Mouse (Mus musculus) cerebellum, postnatal 14 days (tissue): ENCODE data around the gene Phf2.

ENCODE experiments used
- DNase-seq, 2 experiments: peaks; one replicate each; pipeline ENCODE4 v3.0.0; 2021; ENCODE audit warnings: mixed read lengths in 2 of 2

The Phf2 gene

DNA sequence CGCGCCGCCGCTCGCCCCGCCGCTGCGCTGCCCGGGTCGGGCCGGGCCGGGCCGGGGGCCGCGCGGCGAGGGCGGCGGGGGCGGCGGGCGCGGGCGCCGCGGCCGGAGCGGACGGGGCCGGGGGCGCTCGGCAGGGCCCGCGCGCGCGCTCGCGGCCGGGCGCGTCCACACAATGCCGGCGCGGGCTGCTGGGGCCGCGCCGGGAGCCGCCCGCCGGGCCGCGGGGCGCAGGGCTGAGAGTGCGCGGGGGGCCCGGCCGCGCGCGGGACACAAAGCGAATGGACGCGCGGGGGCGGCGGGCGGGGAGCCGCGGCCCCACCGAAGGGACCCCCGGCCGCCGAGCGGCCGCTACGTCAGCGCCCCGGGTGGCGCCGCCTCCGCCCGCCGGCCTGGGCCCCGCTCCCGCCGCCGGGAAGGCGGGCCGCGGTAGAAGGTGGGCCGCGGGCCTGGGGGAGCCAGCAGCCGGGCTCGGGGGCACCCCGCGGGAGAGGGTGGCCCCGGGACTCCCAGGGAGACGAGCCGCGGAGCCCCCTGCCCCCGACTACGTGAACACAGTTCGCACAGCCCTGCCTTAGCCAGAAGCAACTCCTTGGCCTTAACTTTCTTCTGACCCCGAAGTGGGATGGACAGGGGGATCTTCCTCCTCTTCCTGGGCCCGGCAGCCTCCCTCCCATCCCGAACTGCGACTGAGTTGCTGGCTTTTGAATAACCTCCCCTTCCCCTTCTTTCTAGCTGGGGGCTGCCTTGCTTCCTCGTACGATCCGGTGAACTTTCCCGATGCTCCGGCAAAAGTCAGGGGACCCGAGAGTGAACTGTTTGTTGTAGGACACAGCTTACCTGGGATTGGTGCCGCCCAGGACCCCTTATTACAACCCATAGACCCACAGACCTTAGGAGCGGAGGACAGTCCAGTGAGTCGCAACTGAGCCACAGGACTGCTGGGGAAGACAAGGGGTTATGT lies at the start of gene Phf2:
Gene Phf2 (minus strand): TSS at position 349 of the 961 bp plus-strand sequence.
- peak; percentile 49 to 58 for DNase-seq

DNA sequence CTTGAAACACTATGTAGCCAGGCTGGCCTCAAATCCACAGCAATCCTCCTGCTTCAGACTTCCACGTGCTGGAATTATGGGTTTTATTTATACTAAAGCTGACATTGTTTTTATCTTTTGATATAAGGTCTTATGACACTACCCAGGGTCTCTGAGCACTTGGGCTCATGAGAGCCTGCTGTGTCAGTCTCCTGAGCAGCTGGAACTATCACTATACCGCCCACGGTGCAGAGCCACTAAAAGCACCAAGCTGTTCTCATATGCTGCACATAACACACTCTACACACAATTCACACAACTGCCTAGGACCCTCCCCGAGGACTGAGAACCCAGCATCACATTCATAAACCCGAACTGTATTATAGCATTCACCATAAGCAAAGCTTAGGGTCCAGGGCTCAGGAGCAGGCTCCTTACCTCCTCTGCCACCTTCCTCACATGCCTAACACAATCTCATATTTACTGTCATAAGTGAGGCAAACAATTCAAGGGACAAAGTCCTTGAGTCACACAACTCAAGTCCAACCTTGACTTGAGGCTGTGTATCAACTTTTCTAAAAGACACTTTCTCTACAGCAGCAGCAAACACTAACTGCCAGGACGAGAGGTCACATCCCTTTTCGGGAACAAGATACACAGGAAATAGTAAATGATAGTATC lies 49.0 kb upstream of the Phf2 start:
- DNase-seq: no peak

DNA sequence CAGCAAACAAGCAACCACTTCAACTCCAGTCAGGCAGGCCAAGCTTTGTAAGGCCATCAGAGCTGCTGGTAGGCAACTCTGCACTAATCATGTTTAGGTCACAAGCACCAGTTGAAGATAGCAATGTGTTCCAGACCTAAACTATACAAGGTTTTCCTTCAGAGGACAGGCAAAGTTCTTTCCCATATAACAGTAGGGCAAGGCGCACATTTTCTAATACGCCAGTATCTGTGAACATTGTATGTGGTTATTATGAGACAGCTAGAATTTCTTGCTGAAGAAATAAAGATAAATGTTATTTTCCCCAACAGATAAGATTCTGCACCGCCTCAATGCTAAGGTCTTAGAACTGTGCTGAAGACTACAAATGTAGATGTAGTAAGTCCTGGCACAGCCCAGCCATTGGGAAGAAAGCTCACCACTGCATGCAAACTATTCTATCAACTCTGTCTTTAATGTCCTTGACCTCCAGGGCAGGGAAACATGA lies 46.2 kb upstream of the Phf2 start:
- no peak for DNase-seq

DNA sequence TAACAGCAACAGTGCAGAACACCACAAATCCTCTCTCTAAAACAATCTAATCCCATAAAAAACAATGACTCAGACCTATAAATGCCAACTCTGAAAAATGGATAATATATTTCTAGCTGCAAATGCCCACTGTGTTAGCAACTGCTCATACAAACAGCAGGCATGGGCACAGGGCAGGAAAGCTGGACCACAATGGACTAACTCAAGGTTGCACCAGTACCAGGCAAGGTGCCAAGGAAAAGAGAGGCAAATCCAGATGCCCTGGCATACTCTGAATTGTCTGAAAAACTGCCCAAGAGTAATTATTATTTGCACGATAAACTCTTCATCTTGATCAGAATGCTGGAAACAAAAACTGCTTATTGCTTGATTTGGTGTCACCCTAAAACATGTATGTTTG lies 42.8 kb upstream of the Phf2 start:
- peak; percentile 21 to 33 for DNase-seq

DNA sequence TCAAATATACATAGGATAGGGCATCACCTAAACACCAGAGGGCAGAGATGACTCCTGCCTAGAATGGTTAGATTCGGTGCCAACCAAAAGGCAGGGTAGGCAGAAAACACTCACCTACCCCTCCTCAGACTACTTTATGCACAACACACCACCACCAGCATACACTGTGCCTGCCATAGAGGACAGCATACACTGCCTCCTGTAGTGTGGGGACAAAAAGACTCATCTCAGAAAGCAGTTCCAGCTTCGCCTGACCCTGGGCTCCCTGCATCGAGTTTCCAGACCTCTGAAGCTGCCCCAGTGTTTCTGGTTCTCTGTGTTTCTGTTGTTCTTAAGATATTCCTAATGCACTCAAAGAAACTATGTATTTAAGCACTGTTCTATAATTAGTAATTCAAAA lies 42.2 kb upstream of the Phf2 start:
- DNase-seq: no peak

DNA sequence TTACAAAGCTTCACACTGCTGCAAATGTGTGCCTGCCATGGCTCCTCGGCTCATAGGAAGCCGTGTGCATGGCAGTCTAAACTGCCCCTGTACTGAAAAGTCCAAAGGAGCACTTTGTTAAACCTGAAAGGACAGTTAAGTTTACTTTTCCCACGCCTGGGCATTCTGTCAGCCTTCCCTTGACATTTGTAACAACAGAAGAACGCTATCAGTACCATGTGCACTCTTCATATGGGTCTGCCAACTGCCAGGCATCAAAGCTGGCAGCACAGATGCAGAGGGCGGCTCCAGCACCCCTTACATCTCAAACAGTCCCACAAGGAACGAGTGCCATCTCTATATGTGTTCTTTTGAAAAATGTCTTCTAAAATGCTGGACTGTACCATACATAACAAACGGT lies 40.5 kb upstream of the Phf2 start:
- no peak for DNase-seq

DNA sequence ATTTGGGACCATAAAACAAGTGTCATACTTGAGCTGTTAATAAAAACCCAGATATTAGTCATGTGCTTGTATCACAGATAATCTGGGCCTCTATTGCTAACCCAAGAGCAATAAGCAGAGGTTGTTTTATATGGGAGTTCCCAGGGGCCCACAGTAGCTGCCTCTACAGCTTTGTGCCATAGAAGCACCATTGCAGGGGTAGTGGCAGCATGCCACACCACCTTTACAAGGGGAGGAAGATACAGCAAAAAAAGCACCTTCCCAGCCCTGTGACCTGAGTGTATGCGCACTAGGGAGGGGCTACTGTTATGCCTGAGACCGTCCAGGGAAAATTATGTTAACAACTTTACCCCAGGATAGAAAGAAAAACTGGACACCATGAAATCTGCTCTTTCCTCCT lies 34.5 kb upstream of the Phf2 start:
- no peak for DNase-seq

DNA sequence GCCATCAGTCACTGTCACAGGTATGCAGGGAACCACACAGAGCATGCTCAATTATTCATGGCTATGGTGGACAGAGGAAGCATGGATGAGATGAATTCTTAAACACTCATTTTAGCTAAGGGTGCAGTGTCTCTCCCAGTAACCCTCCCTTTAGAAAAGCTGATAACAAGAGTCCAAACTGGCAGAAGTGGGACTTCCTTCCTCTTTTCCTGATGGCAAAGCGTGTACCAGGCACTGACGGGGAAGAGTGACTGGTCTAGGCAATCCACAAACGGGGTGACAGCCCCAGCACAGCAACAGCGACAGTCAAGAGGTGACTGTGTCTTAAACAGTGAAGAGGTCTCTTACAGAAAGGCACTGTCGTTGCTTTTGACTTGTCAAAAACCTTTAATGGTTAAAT lies 24.5 kb upstream of the Phf2 start:
- no peak for DNase-seq

DNA sequence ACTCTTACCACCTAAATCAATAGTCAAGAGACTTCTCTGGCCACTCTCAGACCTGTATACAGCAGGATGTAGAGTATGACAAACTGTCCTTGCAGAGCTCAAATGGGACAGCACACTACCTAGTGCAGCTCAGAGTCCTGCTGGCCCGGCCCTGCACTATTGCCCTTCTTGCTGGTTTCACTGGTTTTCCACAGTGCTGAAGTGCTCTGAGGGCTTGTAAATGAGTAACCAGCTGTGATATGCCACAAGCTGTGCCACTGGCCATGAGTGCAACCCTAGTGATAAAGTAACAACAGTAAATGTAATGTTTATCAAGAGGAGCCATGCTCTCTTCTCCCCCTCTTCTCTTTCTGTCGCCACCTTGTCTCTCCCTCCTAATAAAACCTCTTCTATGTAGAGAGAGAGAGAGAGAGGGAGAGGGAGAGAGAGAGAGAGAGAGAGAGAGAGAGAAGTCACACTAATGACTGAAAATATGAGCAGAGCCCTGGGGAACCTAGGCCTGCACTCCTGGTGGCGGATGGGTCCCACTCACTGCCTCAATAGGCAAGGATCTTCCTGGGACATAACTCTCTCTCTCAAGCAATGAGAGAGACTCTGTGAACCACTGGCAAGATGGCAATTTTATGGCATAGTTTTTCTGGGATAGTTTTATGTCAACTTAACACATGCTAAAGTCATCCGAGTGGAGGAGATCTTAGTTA lies 19.5 kb upstream of the Phf2 start:
- no peak for DNase-seq

DNA sequence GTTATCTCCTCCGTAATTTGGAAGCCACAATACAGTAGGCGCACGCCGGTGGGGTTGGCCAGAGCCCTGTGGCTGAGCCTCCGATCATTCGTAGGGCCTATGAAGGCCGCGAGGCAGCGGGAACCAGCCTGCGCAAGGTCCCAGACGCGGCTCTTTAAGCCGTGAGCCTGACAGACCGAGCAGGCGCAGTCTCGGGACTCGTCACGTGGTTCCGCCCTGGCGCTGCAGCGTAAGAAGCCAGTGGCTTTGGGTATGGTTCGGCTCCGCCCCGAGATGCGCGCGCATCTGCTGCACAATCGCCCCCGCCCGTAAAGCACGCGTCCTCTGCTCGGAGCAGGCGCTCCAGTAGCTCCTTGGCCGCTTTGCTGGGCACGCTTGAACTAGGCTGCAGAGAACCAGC lies 7.6 kb upstream of the Phf2 start:
- DNase-seq: peak; percentile 99

DNA sequence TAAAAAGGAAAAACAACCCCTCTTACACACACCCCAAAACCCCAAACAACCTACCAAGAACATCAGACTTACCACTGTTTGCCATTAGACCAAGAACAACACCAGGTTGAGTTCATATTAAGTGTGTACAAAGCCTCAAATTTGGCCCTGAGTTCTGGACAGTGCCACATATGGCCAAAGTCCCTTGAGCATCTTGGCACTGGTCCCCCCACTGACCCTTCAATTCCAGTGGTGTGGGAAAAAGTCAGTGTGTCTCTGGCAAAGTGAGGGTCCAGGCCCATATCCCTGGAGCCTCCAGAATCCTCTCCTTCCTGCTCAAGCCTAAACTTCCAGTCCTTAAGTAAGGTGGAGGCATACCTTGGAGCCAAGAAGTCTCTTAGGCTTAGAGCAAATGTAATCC lies 6.9 kb upstream of the Phf2 start:
- peak in 1 of 2 experiments; percentile 40 for DNase-seq

DNA sequence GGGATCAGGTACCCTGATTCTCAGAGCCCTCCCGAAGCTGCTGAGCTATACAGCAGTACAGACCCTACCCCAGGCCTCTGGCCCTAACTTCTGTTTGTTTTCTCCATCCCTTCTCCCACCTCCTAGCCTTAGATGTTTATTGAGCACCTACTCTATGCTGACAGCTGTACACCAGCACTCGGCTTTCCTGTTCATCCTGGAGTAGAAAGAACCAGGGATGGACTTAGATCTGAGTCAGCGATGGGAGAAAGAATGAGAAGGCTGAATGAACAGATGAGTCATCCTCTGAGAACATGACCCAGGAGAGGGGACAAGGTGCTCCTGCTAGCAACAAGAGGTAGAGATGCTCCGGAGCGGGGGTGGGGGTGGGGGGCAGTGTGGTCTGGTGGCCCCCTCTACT lies 1.8 kb upstream of the Phf2 start:
- no peak for DNase-seq

DNA sequence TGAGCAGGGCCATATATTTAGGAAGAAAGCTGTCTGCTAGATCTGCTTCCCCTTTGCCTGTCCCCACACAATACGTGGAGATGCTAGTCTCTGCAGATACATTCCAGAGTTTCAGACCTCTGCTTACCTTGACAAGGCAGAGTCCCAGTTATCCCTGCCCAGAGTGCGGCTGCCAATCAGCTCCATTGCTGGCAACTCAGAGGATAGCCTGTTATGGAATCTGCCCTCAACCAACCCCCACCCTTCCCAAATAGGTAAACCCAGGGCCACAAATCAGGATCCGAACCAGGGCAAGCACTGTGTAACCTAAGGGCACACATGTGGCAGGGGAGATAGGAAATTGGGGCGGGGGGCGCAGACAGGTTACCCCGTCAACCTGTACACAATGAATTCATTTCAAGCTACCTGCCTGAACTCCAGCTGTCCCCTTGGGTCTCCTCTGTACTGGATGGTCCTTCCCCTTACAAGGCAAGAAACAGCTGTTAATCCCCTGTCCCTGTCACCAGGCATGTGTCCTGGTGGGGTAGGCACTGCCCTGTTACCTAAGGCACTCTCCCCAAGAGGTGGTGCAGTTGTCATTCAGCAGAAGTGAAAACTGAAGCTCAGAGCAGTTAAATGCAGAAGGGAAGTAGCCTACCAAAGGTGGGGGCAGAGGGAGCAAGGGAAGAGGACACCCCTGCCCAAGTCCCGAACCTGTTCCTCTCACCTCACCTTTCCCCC lies 1.1 kb upstream of the Phf2 start:
- DNase-seq: no peak

DNA sequence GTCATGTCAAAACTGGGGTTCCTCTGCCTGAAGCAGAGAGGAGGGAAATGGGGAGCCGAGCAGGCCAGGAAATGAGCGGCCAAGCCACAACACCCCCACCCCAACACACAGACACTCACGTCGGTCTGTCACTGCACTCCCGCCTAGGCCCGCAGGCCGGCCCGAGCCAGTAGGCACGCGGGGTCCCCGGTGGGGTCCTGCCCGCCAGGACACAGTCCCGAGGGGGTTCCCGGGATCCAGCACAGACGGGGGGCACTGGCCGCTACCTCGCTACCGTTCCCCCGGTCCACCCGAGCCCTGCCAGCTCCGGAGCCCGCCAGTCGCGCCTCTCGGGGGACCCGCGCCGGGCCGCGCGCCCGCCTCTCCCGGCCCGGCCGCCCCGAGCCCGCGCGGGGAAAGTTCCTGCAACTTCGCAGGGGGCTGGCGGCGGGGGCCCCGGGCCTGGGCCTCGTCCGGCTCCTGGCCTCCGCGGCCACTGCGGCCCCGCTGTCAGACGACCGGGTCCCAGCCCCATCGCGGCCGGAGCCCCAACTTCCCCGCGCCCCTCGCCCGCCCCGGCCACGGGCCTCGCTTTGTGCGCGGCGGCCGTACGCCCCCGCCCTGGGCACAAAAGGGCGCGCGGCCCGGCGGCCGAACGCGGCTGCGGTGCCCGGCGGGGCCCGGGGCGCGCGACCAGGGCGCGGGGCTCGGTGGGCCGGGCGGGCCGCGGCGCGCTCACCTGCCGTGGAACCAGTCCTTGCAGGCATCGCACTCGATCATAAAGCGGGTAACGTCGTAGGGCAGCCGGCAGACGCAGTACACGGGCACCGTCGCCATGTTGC lies 759 bp downstream of the Phf2 start:
- peak; percentile 54 to 59 for DNase-seq

DNA sequence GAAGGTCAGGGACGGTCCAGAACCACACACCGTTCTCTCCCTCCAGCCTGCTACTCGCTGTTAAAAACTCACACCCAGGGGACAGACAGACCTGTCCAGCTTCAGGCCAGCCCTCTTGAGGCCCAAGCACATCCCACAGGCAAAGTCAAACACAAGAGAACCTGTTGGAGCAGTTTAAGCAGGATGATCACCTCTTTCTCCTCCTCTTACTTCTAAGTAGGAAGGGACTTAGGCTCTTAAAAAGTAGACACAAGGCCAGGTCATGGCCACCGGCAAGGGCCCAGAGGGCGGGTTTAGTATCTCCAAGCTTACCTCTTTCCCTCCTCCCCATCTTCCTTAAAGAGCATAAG lies 1.3 kb downstream of the Phf2 start:
- no peak for DNase-seq

DNA sequence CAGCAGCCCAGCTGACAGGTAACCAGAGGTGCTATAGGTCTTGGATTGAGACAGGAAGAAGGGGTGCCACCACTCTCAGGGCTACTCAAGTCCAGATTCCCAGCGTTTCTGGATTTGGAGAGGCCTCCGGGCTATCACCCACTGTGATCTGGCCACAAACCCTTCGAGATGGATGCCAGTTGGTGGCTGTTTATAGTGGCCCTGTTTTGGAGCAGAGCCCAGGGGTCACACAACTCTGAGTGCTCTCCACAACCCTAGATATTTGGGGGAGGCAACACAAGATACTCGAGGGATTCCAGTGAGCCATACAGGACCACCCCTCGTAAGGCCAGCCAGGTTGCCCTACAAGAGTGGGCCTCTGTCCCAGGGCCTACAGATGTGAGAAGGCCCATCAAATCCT lies 1.8 kb downstream of the Phf2 start:
- peak in 1 of 2 experiments; percentile 43 for DNase-seq

DNA sequence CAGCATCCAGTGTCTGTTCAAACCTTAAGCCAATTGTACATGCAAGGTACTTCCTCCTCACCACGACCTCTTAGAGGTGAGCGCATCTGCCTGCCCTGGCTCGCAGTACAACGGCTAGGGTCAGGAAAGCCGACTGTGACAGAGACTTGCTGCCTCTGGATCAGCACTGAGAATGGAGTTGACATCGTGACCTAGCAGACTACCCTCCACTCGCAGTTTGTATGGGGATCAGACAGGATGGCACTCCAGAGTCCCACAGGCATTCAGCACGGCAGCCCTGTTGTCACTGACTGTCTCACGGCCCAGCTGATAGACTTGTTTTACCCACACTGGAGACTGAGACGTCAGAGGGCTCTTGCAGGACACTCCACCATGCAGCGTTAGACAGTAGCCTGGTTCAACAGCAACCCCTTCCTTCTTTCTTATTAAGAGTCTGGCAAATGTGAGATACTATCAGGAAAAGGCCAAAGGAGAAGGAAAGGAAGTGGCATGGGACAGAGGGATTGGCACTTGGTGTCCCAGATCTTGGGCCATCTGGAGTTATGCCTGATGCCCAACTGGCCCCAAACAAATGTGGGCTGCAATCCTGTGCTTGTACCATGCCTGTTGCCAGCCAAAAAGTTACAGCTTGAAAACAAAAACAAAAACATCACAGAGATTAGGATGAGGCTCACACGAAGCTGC lies 6.1 kb downstream of the Phf2 start:
- DNase-seq: peak in 1 of 2 experiments; percentile 48

DNA sequence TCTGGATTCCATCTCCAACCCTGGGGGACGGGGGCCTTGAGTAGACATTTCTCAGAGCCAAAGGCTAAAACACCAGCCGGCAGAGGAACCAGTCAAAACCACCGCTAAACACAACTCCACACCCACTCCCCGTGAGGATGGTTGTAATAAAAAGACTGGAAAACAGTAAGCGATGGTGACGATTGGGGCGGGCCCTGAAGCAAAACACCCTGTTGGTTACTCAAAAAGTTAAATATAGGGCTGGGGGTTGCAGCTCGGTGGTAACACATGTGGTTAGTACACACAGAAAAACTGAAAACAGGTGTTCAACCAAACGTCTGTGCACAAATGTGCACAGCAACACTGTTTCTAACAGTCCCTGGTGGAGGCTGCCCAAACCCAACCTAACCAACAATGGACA lies 7.4 kb downstream of the Phf2 start:
- no peak for DNase-seq

DNA sequence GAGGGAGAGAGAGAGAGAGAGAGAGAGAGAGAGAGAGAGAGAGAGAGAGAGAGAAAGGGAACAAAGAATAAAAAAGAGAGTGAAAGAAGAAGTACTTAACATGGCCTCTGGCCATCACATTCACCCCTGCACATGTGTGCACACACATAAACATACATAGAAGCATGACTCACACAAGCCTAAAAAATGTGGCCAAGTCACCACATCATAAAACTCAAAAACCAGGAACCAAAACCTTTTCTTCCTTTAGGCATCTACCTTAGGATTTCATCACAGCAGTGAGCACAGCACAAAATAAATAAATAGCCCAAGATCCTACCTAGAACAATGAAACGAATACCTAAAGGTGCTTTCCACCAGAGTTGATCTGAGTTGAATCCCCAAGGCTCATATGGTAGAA lies 9.0 kb downstream of the Phf2 start:
- DNase-seq: no peak

DNA sequence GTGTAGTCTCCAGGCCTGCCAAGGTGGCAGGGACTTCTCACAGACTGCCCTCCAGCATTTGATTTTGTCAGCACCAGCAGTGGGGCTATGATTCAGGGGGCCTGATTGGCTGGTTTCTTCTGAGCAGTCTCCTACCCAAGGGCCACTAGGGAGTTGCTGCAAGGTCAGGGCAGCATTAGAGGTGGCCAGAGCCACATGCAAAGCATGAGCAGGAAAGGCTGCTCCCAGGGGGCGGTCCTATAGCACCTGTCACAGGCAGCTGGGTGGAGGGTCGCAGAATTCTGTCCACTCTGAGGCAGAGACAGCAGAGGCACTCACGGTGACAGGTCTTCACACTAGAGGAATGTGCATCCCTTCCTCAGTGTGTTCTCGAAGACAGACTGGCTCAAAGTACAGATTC lies 12.1 kb downstream of the Phf2 start:
- no peak for DNase-seq

DNA sequence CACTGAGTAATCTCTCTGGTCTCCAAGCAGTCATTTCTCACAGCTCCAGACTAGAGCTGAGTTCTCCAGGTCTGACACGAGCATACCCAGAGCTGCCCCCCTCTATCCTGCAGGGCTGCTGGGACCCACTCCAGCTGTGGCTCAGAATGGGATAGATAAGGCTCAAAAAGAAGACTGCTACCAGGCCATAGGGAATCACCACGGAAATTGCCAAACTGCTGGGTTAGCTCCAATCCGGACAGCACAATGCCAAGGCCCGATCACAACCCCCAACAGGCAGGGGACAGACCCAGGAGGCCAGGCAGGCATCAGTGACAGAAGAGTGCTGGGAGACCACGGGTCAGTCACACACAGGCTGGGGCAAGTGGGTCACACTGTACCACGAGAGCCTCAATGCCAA lies 12.9 kb downstream of the Phf2 start:
- no peak for DNase-seq
